Mouse (Mus musculus) frontal cortex, adult (tissue): ENCODE measurements at regions not wholly inside any gene's neighbourhood (a gene's known extent, or its start where the extent isn't known, plus 50 kb on each side); places are given as distances from the start of the nearest gene placed in this dataset.

Experiments
- ATAC-seq: cut with Nextera tagmentation; 2 replicates; pipeline ENCODE4 v1.9.2; 2017; ENCODE audit warnings: mild to moderate bottlenecking, moderate library complexity, mixed read lengths; ENCODE audit not compliant: low TSS enrichment

DNA sequence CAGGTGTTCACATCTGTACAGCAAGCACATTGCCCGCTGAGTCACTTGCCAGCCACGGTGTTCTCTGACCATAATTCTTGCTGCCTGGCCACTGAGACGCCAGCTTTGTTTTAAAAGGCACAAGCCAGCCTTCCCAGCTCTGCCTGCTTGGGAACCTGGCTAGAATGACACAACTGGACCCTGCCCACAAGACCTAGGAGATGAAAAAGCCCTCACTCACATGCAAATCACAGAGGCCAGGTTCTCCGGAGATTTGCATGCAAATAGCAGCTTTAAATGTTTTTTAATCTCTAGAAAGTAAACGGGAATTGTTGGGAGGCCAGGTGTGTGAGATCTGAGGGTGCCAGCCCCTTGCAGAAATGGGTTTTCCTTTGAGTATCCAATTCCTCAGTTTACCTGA is 71.9 kb downstream of the 1810010D01Rik start:
- no peak for ATAC-seq

DNA sequence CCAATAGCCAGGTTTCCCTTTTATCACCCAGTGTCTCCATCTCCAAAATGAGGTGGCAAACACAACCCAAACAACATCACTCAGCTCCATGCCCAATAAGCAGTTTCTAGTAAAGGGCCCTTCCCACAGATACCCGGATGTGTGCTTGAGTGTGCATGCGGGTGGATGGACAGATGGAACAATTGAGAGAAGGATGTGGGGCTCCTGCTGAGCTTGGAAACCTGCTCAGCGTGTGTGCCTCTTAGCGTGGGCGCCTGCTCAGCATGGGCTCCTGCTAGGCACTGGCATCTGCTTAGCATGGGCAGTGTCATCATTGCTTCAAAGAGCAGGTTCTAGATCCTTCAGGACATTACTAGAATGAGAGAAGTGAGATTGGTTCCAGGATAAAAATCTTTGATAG is 75.4 kb downstream of the 1810010D01Rik start:
- peak; percentile 80; the same call in 1 of the 2 replicates for ATAC-seq

DNA sequence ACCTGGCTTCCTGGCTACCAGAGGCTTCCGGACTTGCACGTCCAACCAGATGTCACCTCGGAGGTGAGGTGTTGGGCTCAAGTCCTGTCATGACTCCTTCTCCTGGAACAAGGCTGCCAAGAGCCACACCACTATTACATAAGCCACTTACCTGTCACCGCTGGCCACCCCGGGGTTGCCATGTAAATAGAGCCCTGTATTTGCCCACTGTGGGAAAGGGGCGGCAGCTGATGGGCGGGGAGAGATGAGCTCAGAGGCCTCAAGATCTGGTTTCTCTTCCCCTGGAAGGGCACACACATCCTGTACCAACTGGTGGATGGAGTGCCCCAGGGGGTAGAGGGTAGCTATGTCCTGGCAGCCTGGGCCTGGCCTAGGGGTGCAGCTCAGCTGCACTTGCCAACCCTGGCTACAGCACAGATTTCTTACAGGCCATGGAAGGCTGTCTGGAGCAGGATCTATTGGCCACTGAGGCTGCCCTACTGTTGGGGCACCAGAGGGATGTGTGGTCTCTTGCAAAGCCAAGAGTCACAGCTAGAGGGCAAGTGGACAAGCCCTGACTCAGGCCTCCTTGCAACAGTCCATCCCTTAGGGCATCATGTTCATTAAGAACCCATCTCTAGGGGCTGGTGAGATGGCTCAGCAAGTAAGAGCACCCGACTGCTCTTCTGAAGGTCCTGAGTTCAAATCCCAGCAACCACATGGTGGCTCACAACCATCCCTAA is 76.3 kb downstream of the 1810010D01Rik start:
- ATAC-seq: no peak

DNA sequence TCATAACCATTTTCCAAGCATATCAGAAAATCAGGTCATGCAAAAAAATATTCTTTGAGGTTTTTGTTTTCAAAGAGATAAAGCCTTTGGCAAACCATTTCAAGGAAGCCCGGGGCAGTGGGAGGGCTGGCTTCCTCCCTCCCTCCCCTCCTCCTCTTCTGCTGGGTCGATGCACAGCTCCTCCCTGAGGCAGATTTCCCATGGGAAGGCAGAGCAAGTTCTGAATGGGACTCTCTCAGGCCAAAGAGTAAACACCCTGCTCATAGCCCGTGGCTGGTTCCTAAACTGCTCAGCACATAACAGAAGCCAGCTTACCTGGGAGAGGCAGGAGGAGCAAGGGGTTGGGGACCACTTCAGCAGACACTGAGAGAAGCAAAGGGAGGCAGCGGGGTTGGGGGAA is 77.9 kb downstream of the 1810010D01Rik start:
- ATAC-seq: no peak

DNA sequence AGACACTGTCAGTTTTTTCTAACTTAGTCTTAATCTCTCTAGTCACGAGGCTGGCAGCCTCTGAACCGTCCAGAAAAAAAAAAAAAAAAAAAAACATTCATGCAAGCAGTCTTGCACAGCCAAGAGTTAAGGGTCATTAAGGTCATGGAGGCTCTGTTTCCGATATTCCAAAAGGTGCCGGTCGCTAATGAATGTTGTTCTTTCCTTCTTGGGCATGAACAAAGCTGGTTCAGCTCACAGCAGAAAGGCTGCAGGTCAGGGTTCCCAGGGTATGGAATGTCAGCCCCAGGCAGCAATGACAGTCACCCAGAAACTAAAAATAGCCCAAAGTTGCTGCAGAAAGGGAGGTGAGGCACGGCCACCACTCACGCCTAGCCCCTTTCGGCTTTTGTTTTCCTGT is 80.3 kb downstream of the 1810010D01Rik start:
- no peak for ATAC-seq

DNA sequence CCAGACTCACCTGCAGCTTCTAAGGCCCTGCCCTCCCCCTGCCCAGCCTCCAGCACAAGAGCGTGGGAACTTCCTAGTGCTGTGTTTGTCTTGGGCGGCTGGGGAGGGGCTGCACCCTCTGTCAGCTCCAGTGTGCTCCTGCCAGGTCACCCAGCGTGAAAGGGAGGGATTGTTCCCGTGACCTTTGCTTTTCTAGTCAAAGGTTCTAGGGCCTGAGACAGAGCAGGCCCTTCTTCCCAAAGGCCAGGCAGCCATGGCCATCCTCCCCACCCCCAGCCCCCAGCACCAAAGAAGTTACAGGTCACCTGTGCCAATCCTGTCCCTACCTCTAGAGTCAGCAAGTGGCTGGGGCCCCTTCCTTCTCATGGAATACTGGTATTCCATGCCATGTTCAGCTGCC is 80.7 kb downstream of the 1810010D01Rik start:
- no peak for ATAC-seq

DNA sequence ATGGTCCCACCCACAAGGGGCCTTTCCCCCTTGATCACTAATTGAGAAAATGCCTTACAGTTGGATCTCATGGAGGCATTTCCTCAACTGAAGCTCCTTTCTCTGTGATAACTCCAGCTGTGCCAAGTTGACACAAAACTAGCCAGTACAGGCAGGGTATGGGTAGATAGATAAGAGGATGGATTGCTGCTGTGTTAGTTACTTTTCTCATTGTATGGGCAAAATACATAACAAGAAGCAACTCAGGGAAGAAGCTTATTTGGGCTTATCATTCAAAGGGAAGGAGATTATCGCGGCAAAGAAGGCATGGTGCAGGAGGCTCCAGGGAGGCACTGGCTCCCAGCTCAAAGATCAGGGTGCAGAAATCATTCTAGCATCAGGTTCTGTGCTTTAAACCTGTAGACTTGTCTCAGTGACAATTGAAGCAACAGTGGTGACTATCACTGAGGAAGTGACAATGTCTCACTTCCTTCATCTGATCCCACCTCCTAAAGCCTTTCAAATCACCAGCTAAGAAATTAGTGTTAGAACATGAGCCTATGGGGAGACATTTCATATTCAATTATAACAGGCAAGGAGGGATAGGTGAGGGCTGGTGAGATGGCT is 83.8 kb downstream of the 1810010D01Rik start:
- no peak for ATAC-seq

DNA sequence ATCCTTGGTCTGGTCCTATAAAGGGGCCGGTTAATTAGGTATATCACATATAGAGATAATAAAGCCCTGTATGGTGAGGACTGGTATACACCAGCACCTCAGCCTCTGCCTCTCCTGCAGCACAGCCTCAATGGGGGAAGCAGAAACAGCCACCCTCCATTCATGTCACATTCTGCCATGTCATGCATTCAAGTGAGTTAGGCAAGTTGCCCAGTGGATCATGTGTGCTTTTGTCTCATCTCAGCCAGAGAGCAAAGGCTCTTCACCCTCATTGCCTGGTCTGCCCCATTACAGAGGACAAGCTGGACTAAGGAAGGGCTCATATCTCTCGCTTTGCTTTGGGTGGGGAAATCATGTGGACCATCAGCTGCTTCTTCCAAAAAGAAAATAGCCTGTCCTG is 85.4 kb downstream of the 1810010D01Rik start:
- ATAC-seq: no peak

DNA sequence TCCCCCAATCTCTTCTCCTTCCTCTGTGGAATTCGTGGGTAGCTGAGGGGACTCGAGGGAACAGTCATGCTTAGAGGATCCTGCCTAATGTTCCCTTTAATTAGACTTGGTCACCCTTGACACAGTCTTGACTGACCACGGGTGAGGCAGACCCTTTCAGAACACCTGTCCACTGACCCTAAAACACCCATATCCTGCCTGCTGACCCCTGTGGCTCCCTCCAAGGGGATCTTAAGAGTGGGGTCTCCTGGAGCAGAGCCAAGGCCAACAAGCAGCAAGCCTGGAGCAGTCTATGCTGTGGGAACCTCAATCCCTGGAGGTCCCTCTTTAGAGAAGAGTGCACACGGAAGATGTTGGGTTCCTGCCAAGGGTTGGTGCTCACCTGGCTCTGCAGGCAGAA is 89.5 kb downstream of the 1810010D01Rik start:
- no peak for ATAC-seq

DNA sequence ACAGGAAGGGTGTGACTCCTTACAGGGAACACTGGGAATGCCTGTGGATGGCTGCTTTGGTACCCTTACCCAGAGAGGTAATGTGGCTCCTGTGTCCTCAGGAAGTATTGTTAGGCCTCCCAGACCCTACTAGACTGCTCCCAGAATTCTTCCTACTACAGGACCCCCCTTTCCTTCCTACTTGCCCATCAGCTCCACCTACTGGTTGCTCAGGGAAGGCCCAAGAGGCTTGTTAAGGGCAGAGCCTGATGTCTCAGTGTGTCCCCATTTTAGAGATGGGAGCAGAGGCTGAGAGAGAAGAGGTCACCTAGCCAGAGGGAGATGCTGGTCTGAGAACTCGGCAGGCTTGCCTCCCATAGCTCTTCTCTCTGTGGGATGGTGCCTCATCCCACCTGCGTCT is 93.3 kb downstream of the 1810010D01Rik start:
- no peak for ATAC-seq

DNA sequence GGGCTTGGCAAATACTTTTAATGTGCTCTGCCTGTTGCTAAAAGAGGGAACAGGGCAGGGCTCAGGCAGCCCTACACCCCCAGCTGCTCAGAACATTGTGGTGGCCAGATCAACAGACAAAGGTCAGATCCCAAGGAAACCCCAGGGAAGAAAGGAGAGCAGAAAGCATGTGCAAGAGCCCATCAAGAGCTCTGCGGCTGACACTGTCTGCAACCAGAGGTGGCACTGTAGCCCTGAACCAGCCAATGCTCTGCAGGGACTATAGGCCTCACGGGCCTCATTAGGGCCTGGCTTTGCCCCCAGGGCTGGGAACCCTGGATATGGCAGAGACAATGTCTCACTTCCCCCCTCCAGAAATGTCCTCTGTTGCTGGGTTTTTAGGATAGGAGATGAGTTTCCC is 93.8 kb downstream of the 1810010D01Rik start:
- no peak for ATAC-seq

DNA sequence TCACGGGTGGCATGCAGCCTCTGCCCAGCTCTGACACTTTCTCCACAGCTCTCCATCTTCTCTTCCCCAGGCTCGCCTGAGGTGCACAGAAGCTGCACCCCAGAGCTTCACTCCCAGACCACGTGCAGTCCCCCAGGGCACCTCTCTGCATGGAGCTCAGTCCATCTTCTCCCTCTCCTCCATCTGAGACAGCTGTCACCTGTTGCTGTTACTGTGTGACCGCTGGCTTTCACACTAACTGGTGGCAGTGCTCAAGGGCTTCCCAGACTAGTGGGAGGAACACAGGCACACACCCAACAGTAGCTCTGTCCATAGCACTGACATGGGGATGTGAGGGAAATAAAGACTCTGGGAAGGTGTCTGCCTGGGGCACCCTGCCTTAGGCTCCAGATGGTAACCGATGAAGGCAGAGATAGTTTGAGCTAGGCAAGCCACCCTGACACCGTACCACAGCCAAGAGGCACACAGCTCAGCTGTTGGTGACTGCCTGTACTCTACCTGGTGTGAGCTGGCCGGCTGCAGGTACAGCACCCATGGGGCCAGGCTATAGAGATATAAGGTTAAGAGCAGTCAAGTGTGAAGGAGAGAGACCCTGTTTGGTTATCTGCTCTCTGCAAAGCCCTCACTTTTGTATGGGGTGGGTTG is 94.9 kb downstream of the 1810010D01Rik start:
- no peak for ATAC-seq

DNA sequence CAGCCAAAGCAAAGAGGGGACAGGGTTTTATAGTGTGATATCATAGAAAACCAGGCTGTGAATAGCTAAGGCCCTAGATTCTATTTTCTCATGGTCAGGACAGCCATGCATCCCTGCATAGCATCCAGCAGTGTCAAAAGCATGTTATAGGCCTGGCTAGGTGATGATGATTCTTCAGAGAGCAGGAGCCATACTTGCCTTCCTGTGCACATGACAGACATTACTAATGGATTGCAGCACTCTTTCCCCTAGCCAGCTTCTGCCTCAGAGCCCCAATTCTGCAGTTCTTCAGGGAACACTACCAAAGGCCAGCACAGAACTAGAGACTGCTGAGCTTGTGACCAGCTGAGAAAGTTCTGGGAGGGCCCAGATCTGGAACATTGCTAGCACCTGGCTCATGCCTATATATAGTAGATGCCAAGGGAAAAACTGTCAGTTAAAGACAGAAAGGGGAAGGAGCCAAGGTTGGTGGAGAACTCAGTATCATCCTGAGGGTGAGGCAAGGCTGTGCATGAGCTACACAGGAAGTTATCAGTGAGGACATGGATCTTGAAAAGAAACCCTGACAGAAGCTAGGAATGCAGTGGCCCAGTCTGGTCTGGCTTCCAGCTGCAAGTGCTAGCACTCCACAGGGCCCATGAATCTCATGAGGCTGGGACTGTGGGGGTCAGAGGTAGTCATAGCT is 95.6 kb downstream of the 1810010D01Rik start:
- ATAC-seq: no peak

DNA sequence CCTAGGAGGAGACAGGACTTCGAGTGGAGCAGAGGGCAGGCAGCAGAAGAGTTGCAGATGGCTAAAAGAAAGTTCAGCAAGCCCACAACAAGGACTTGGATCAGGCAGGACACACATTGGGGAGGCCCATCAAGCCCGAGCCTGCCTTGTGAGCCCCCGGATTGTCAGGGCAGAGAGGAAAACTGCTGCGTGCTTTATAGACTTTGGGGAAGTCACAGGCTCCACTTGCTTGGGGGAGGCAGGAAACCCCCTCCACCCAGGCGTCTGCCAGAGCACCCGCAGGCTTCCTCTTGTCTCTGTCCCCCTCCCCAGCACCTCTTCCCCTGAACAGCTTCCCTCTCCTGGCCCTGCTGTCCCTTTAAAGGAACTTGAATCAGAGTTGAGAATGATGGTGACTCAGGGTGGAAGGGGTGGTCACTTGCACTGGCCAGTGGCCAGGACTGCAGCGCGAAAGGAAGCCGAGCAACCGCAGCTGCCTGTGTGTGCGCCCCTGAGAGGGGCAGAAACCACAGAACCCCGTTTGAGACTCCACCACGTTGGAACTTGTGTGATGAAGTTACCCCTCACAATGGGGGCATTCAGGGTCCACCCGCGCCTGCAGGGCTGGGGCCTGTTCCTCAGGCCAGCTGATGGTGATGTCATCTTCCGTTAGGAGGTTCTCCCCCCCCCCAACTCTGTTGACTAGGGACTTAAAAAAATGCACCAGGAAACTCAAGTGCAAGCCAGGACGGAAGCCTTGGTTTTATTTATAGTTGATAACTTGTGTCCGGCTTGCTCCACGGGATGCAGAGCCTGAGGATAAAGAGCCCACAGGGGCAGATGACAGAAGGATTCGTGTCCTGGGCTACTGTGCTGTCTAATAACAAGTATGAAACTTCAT is 96.4 kb downstream of the 1810010D01Rik start:
- peak; percentile 39; the same call in 1 of the 2 replicates for ATAC-seq

DNA sequence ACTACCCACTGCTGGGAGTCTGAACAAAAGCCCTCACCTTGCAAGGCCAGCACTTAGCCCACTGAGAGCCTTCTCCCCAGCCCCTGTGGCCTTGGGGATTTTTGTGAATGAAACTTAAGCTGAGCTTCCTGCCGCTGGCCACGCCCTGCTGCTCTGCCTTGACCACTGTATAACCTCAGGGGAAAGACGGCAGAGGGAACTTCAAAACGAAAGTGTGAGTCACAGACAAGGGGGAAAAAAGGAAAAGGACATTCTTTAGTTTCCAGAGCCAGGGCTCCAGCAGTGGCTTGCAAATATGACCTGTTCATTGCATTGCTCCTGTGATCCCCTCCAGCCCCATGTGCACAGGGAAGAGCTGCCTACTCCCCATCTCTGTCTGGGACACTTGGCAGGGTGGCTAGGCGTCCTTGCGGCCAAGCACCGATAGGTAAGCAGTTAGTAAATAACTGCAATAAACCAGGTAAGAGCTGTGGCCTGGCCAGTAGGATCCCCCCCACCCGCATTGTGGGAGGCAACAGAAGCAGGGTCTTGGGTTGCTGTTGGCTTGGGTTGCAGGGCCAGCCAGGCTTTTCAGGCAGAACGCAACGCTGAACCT is 97.2 kb downstream of the 1810010D01Rik start:
- no peak for ATAC-seq

DNA sequence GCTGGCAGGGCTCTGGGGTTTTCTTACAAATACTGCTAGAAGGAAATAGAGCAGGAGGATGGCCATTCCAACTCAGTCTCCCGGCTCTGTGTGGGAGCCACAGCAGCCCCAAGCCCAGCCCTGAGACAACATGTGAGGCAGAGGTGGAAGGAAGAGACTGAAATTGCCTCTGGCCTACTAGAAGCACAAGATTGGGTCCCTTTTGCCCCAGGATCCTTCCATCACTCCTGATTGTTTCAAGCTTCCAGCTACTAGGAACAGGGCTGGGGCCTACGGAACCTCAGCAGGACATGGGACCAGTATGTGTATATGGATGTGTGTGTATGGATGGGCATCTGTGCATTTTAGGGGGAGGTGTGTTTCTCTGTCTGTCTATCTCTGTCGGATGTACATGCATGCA is 97.9 kb downstream of the 1810010D01Rik start:
- ATAC-seq: no peak

DNA sequence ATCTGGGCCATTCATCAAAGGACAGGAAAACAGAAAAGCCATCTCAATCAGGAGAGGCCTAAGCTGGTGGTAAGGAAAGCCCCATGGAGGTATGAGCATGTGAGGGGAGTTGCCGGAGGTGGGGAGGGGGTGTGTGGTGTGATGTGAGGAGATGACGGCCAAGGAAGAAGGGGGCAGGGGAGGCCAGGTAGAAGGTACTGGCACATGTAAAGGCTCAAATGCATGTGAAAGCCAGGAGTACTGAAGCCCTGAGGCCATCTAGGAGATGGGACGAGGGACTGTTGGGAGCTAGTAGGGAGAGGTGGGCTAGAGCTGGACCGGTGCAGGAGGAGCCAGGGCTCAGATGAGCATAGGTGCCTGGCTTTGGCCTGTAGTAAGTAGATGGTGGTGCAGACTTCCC is 98.4 kb downstream of the 1810010D01Rik start:
- no peak for ATAC-seq

DNA sequence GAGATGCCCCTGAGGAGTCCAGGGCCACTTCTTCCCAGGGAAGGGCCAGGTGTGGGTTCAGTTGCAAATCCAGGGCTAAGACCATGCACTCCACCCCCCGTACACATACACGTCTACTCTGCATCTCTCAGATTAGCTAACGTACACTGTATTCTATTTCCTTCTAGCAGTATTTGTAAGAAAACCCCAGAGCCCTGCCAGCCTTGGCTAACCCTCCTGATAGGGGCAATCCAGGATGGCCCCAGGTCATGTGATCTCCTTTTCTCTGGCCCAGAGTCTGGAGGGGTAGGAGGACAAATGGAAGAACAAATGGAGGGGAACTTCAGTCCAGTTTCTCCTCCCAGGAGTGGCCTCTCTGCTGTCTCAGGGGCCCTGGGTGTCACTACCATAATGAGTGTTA is 98.9 kb downstream of the 1810010D01Rik start:
- ATAC-seq: no peak

DNA sequence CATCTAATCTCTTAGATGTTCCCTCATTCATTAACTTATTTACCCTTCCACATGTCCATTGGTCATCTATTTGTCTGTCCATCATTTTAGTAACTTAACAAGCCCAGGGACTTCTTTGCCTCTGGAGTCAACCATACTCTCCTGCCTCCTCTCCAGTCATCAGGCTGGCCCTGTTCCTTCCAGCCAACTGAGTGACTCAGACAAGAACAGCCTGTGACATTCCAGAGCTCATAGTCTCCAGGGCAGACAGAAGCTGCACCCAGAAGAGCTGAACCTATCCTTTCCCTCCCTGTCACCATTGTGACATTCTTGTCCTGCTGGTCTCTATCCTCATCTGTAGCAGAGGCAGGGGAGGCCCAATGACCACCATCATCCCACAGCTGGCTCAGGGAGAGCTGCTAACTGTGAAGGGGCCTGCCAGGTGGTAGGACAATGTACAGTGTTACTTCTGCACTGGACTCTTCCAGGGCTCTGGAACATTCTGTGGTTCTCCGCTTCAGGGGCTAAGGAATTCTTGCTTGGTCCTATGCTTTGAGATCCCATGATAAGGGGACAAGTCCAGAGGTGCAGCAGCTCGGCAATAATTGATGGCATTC is 100.2 kb downstream of the 1810010D01Rik start:
- peak; percentile 22; the same call in 1 of the 2 replicates for ATAC-seq

DNA sequence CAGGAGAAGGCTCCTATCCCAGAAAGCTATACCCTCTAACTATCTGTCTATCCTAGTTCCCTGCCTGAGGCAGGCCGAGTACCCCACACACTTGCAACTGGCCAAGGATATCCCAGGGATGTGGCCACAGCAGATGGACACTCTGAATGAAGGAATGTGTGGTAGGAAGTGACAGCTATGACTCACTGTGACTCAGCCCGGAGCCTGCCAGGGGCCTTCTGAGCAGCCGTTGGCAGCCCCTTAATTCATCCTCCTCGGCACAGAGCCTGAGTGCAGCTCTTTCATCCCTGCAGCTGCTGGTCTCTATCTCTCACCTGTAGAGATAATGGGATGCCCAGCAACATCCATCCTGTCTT is 101.4 kb downstream of the 1810010D01Rik start:
- ATAC-seq: peak; percentile 89
